In the genomic region with DNA sequence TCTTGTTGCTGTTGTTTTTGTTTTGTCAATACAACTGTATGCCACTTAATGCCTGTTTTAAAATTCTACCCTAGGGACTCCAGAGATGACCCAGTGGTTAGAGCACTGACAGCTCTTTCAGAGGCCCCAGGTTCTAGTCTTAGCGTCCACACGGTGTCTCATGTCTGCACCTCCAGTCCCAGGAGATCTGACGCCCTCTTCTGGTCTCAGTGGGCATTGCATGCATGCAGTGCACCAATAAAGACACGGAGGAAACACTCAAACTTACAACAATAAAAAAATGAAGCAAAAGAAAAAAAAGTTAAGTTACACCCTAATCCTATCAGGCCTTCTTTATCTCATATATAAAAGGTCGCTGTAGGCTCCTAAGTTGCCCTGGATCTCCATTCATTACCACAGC, we compare ENCODE assay signal across 12 mouse cellular contexts. TPM values are rescaled to one million over a fixed set of nuclear protein-coding genes. Genes with fewer than 3 reads are reported as not detected.
DNase-seq lines count a peak whose midpoint lies in the region; ATAC-seq and TF ChIP-seq lines count a peak whose summit lies in the region.
"Had no signal": no experiment of that assay in that cellular context is flagged by ENCODE, and none has a peak within 500 bp of the region (broad histone marks: within the 10 kb centered on the region; RNA-seq: fewer than 3 reads in every experiment).

No protein-coding gene starts in this region.

- no peak overlapping the region for H3K4me3 ChIP-seq in kidney, adult 2 months (ENCODE audit: insufficient read depth, low read depth, low read length)
- H3K4me3 ChIP-seq in kidney, embryonic 16.5 days (ENCODE audit: low read length), result no peak overlapping the region
- no peak overlapping the region for H3K4me3 ChIP-seq in thymus, adult 2 months (ENCODE audit: control insufficient read depth, insufficient read depth, low read length)
- no peak overlapping the region for H3K4me3 ChIP-seq in embryonic fibroblast, embryonic 13.5 days (ENCODE audit: insufficient read depth, low read length)
- H3K4me3 ChIP-seq: hindbrain, embryonic 10.5 days; kidney, embryonic 15.5 days; lung, embryonic 15.5 days had no signal

- no peaks in the 10 kb centered on the region for H3K36me3 ChIP-seq in kidney, adult 2 months (ENCODE audit: control insufficient read depth, insufficient read depth, low read length)
- no peaks in the 10 kb centered on the region for H3K36me3 ChIP-seq in kidney, embryonic 16.5 days (ENCODE audit: insufficient read depth, low read length)
- H3K36me3 ChIP-seq in thymus, adult 2 months (ENCODE audit: control insufficient read depth, insufficient read depth, low read length), result no peaks in the 10 kb centered on the region
- H3K36me3 ChIP-seq: hindbrain, embryonic 10.5 days; kidney, embryonic 15.5 days; lung, embryonic 15.5 days had no signal

- H3K27ac ChIP-seq in kidney, adult 2 months (ENCODE audit: insufficient read depth, low read depth, low read length), result no peak overlapping the region
- H3K27ac ChIP-seq in kidney, embryonic 16.5 days (ENCODE audit: low read length), result no peak overlapping the region
- no peak overlapping the region for H3K27ac ChIP-seq in thymus, adult 2 months (ENCODE audit: control insufficient read depth, insufficient read depth, low read length)
- H3K27ac ChIP-seq in embryonic fibroblast, embryonic 13.5 days (ENCODE audit: insufficient read depth, low read length), result no peak overlapping the region
- H3K27ac ChIP-seq: hindbrain, embryonic 10.5 days; kidney, embryonic 15.5 days; lung, embryonic 15.5 days had no signal

- TF ChIP-seq CTCF in kidney, adult 2 months (conservative IDR thresholded peaks at IDR 0.05; ENCODE audit: insufficient read depth, insufficient read length, low read depth, low read length), result peak; percentile 42
- TF ChIP-seq CTCF in thymus, adult 2 months (IDR thresholded peaks at IDR 0.05; ENCODE audit: borderline replicate concordance, control insufficient read depth, extremely low read depth, insufficient read depth, low read length, poor library complexity), result peak; percentile 48; the same call in 1 of the 2 replicates
- peak; percentile 42; the same call in 1 of the 2 replicates for TF ChIP-seq CTCF in embryonic fibroblast, embryonic 13.5 days (IDR thresholded peaks at IDR 0.05; ENCODE audit: borderline replicate concordance, insufficient read depth, low read length)

- no peak for ATAC-seq in kidney, embryonic 16.5 days (ENCODE audit: low FRiP score, low TSS enrichment)
- no peak for ATAC-seq in frontal cortex, adult (ENCODE audit: low TSS enrichment)

- 49% methylated on average over 5 of the region's 5 CpGs for WGBS in kidney, adult 2 months
- 58% methylated on average over 5 of the region's 5 CpGs for WGBS in kidney, embryonic 16.5 days
- WGBS in thymus, adult 2 months, result 77% methylated on average over 5 of the region's 5 CpGs

- no peak overlapping the region for H3K4me2 ChIP-seq in kidney, embryonic 16.5 days (replicated peaks; ENCODE audit: low read depth, low read length)
- H3K4me2 ChIP-seq: kidney, embryonic 15.5 days; lung, embryonic 15.5 days had no signal

- no peaks in the 10 kb centered on the region for H3K4me1 ChIP-seq in kidney, adult 2 months (ENCODE audit: control insufficient read depth, insufficient read depth, low read length)
- H3K4me1 ChIP-seq in kidney, embryonic 16.5 days (ENCODE audit: insufficient read depth, low read length), result no peaks in the 10 kb centered on the region
- H3K4me1 ChIP-seq in thymus, adult 2 months (replicated peaks; ENCODE audit: control insufficient read depth, insufficient read depth, low read length), result no peaks in the 10 kb centered on the region
- H3K4me1 ChIP-seq in embryonic fibroblast, embryonic 13.5 days (ENCODE audit: control insufficient read depth, insufficient read depth, low read length), result no peaks in the 10 kb centered on the region; the same call in 1 of the 2 replicates
- H3K4me1 ChIP-seq: hindbrain, embryonic 10.5 days; kidney, embryonic 15.5 days had no signal

- H3K27me3 ChIP-seq in kidney, adult 2 months (replicated peaks; ENCODE audit: control insufficient read depth, insufficient read depth, low read length), result no peaks in the 10 kb centered on the region
- H3K27me3 ChIP-seq in kidney, embryonic 16.5 days (ENCODE audit: insufficient read depth, low read length), result no peaks in the 10 kb centered on the region
- no peaks in the 10 kb centered on the region for H3K27me3 ChIP-seq in thymus, adult 2 months (ENCODE audit: control insufficient read depth, insufficient read depth, low read length)
- H3K27me3 ChIP-seq: kidney, embryonic 15.5 days; lung, embryonic 15.5 days had no signal

- H3K9ac ChIP-seq in kidney, embryonic 16.5 days (replicated peaks; ENCODE audit: low read length), result no peak overlapping the region
- H3K9ac ChIP-seq: kidney, embryonic 15.5 days; lung, embryonic 15.5 days had no signal

- no peak for DNase-seq in kidney, adult 2 months
- peak; percentile 35 for DNase-seq in thymus, adult 2 months
- DNase-seq in thymus, adult 18-20 months, result no peak
- DNase-seq in gastrocnemius, postnatal 4 days (ENCODE audit: low spot score in 2 of 2), result no peak
- DNase-seq: gastrocnemius, postnatal 36 days had no signal

- no peaks in the 10 kb centered on the region for H3K9me3 ChIP-seq in kidney, embryonic 16.5 days (ENCODE audit: low read length)
- H3K9me3 ChIP-seq: hindbrain, embryonic 10.5 days; kidney, embryonic 15.5 days; lung, embryonic 15.5 days had no signal

- TF ChIP-seq POLR2A in kidney, adult 2 months (IDR thresholded peaks at IDR 0.05; ENCODE audit: low read depth, low read length), result no peak
- TF ChIP-seq POLR2A in thymus, adult 2 months (IDR thresholded peaks at IDR 0.05; ENCODE audit: control insufficient read depth, extremely low read depth, insufficient read depth, low read length, poor library complexity), result no peak
- no peak for TF ChIP-seq POLR2A in embryonic fibroblast, embryonic 13.5 days (IDR thresholded peaks at IDR 0.05; ENCODE audit: low read depth, low read length)

RNA-seq across cellular contexts. Expression of gene Gzmk, which starts 31.5 kb away (rescaled TPM):
- not detected in 2 replicates for polyA plus RNA-seq in kidney, adult 2 months (2012; rRNA removed)
- not detected in 2 replicates for polyA plus RNA-seq in kidney, embryonic 16.5 days (2015; fragmentation: Nextera tagmentation; extraction: Ambion mirVana)
- 0.20 TPM in 1 of 2 replicates, not detected in the other for polyA plus RNA-seq in thymus, adult 2 months (2012; rRNA removed)
- polyA plus RNA-seq in embryonic fibroblast, embryonic 13.5 days (2011; ENCODE audit: insufficient read length, low read depth, missing spikeins), result not detected in 2 replicates
- total RNA-seq in gastrocnemius, postnatal 4 days (2021), result not detected
- total RNA-seq: gastrocnemius, postnatal 36 days; left cerebral cortex, postnatal 14 days had no signal
- polyA plus RNA-seq: hindbrain, embryonic 10.5 days; kidney, embryonic 15.5 days; lung, embryonic 15.5 days had no signal

RNA-seq across cellular contexts. Expression of gene BC067074, which starts 35.8 kb away (rescaled TPM):
- polyA plus RNA-seq in kidney, adult 2 months (2012; rRNA removed), result 6.9 and 10.0 TPM in 2 replicates
- 6.1 and 6.3 TPM in 2 replicates for polyA plus RNA-seq in kidney, embryonic 16.5 days (2015; fragmentation: Nextera tagmentation; extraction: Ambion mirVana)
- 1.1 and 1.4 TPM in 2 replicates for polyA plus RNA-seq in thymus, adult 2 months (2012; rRNA removed)
- polyA plus RNA-seq in embryonic fibroblast, embryonic 13.5 days (2011; ENCODE audit: insufficient read length, low read depth, missing spikeins), result 5.4 and 8.4 TPM in 2 replicates
- 10 to 100 TPM; 15.3 to 21.3 TPM for total RNA-seq in gastrocnemius, postnatal 4 days (2021)

RNA-seq across cellular contexts. Expression of gene Esm1, which starts 47.7 kb away (rescaled TPM):
- polyA plus RNA-seq in kidney, adult 2 months (2012; rRNA removed), result 16.4 and 16.6 TPM in 2 replicates
- 8.0 and 9.5 TPM in 2 replicates for polyA plus RNA-seq in kidney, embryonic 16.5 days (2015; fragmentation: Nextera tagmentation; extraction: Ambion mirVana)
- polyA plus RNA-seq in thymus, adult 2 months (2012; rRNA removed), result 0.58 and 0.73 TPM in 2 replicates
- 1.1 and 2.5 TPM in 2 replicates for polyA plus RNA-seq in embryonic fibroblast, embryonic 13.5 days (2011; ENCODE audit: insufficient read length, low read depth, missing spikeins)
- 1 to 10 TPM; 3.8 to 4.2 TPM for total RNA-seq in gastrocnemius, postnatal 4 days (2021)
